Mouse (Mus musculus): Measurements from ENCODE around the gene Rrbp1.

Gene Rrbp1

DNA sequence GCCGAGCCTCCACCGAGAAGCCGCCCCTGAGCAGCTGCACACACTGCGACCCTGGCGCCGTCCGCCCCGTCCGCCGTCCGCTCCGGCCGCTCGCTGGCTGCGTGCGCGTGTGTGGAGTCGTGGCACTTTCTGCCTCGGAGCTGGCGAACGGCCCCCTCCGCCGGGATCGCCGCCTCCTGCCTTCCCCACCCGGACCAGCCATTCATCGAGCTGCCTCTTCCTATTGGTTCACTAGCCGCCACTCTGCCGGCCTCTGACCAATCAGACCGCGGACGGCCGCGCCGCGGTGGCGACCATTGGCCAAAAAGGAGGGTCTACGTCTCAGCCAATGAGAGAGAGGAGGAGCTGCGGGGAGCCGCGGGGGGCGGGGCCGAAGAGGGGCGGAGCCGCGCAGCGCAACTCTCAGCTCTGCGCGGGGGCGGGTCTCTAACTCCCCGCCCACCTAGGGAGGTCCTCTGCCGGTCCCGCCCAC, at the start of gene Rrbp1:
TSS of gene Rrbp1 (minus strand) at position 184 of the 472 bp plus-strand sequence.
- DNase-seq (ENCODE audit: low read depth, low spot score), result peak; percentile 97

DNA sequence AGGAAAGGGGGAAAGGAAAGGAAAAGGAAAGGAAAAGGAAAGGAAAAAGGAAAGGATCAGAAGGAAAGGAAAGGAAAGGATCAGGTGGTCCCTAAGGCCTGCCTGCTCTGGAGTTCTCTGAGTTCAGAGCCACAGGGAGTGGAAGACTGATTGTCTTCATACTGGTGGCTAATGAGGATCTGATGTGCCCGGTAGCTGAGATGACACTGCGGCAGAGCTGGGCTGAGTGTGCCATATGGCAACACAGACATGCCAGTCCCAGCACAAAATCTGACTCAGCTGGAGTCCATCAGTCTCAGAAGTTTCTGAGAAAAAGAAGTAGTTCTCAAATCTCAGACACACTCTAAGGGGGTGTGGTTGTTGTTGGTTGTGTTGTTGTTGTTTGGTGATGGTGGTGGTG, 46.7 kb upstream of the Rrbp1 start:
- DNase-seq (ENCODE audit: low read depth, low spot score), result no peak

DNA sequence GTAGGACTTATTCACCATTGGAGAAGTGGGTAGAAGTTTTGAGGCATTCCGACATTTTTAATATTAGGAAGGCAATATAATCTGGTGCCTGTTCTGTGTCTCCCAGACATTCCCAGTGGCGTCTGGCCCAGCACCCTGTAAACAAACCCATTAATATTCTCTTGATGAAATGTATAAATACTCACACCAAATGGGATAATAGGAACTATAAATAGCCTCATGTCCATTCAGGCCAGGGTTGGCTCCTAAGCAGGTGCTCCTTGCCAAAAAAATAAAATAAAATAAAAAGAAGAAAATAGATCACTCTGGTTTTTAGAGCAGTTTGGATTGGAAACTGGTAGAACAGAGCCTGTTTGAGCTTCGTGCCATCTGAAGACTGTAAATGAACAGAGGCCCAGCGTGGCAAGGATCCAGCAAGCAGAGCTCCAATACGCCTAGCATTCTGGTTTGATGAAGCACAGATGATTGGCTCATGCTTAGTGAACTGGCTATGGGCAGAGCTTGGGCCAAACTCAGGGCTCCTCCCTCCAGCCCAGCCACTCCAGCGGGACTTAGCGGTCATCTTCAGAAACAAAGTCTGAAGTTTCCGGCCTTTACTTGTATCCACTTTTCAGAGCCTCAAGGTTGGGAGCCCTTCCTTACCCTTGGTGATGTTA, 41.5 kb upstream of the Rrbp1 start:
- peak; percentile 49 for DNase-seq (ENCODE audit: low read depth, low spot score)

DNA sequence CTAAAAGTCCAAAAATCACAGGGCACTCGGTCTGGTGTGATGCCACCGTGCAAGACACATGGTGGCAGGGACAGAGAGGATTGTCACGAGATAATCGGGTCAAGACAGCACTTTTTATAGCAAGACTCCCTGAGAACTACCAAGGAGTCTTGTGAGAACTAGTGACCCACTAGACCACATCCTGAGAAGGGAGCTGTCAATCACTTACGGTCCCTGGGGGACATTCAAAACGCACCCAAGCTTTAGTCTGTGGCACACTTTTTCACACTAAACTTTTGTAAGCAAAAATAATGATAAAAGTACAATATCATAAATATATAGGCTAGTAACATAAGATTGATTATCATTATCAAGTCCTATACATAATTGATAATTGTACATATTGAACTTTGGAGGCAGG, 39.8 kb upstream of the Rrbp1 start:
- DNase-seq (ENCODE audit: low read depth, low spot score), result no peak

DNA sequence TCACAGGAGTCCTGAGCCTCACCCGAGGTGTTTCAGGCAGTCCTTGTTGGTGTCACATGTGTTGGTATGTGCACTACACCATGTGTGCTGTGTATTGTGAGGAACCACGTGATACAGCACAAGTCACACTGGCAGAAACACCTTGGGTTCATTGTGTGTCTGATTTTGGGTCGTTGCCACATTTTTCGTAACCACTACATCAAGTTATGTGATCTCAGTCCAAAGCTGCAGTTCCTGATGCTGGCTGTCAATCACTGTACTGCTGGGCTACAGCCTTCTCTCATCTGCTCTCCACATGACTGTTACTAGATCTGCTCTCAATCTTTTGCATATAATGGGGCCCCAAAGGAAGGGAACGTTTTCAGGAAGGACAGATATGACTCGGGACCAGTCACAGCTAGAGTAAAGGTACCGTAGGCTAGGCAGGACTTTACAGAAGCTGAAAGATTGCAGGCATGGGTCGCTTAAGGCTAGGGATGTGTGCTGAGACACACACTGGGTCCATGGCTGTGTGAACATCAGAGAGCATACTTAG, 39.1 kb upstream of the Rrbp1 start:
- no peak for DNase-seq (ENCODE audit: low read depth, low spot score)

DNA sequence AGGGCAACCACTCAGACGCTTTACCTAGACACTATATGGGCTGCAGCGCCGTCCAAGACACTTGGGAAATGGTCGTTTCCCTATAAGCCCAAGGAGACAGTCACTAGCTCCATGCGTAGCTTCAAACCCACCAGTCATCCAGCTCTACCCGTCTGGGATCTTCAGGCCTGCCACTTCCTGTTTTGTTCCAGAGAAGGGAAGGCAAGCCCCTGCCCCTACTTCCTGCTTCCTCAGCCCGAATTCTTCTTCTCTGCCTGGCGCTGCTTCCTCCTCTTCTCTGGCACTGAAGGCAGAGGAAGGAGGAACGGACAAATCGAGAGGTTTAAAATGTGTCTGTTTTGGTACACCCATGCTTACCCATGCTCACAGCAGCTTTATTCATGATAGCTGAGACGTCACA, 35.9 kb upstream of the Rrbp1 start:
- no peak for DNase-seq (ENCODE audit: low read depth, low spot score)

DNA sequence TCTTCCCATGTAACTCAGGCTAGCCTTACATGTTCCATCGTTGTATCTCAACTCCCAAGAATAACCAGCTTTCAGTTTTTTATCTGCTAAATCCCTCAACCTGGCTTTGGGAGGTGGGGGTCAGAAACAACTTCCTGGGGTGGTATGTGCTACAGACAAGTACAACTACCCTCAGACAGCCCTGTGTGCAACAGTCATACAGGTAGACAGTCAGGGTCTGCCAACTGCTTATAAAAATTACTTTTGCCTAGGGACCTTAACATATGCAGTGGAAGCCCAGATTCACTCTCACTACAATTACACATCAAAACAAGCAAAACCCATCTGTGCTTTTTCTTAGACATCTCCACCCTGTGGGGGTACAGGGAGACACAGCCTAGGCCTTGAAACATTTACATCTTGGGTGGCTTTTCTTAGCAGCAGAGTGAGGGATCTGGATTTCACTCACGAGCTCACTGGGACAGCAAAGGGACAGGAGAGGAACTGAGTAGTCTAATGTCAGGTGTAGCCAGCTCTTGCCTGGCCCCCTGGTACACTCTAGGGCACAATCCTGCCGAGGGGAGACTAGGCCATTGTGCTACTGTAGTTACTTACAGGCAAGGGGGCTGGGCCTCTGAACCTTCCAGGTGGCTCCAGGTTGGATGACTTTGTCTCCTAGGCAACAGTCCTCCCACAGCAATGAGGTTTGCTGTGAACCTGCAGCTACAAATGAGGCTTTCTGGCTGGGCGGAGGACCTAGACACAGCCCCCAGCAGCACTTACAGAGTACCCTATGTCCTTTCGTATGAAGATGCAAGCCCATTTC, 34.9 kb upstream of the Rrbp1 start:
- no peak for DNase-seq (ENCODE audit: low read depth, low spot score)

DNA sequence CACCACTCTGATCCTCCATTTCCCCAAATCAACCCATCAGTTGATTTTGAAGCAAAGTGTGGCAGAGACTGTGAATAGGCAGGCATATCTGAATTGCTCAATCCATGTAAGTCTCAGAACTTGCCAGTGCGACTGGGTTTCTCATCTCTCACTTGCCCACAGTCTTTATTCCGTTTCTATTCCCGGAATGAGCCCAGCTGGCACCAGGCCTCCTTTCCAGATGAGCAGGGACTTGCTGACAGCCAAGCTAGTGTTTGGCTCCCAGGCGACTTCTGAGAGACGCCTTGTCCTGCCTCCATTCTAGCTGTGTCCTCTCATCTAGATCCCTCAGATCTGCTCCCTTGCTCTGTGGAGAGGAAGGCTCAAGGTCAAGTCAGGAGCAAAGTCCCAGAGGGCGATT, 33.7 kb upstream of the Rrbp1 start:
- DNase-seq (ENCODE audit: low read depth, low spot score), result no peak

DNA sequence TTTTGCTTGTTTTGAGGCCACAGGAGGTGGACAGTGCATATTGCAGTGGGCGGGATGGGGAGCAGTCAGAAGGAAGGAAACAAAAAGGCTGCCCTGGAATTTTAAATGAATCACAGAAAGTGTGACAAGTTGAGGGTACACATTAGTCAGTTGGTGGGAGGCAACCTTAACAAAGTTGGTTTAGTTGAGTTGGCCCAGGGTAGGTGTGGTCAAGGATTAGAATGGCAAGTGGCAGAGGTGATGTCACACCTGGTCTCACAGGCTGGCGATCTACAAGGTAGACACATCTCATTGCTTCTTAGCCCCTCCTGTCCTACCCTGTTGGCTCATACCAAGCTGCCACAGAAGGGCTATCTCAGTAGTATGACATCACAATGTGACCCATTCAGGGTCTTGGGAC, 21.6 kb upstream of the Rrbp1 start, which contains the start of gene Banf2:
TSS of gene Banf2 (plus strand) at position 396 of the 400 bp plus-strand sequence.
- DNase-seq (ENCODE audit: low read depth, low spot score), result no peak

DNA sequence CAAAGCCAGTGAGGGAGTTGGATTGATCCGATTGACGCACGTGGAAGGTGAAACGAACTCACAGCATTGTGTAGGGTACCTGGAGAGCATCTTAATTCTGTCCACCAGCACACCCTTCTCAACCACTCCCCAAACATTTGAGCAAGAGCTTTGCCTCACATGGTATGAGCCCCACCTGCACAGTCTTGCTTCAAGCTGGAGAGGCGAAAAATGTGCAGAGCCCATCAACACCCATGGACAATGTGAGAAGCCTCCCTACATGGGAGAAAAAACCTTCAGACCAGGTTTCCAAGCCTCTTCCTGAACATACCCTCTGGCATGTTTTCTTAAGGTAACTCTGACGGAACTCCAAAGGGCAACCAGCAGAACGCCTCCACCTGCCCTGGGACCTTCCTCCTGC, 19.7 kb upstream of the Rrbp1 start:
- no peak for DNase-seq (ENCODE audit: low read depth, low spot score)

DNA sequence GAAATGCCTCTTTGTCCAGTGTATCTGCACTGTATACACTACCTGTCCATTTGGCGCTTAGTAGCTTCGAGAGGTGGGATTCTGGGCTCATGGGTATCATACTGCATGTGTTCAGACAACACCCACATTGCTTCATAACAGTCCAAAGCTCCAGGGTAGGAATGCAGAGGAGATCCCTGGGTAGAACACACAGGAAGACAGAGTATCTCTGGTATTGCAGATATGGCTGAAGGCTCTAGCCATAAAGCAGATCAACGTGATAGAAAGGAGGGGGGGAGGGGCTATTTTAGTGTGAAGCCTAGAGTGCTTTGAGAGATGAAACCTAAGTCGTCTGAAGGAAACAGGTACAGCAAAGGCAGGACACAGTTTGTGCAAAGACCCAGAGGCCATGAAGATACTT, 15.4 kb upstream of the Rrbp1 start:
- DNase-seq (ENCODE audit: low read depth, low spot score), result no peak

DNA sequence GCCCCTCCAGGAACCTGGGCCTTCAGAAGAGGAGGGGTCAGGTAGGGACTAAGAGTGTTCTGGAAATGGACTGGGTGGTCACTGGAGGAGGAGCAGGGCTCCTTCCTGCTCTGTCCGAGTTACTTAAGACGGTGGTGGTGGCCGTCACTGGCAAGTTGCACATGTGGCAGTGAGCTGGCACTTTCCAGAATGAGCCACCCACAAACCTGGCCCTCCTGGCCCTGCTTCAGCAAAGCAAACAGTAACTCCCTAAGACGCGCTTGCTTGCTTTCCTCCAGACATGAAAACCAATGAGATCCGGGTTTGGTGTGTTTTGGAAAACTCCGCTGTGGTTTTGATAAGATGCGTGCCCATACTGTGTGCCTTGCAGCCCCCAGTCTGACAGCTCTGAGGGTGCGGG, 14.3 kb upstream of the Rrbp1 start:
- no peak for DNase-seq (ENCODE audit: low read depth, low spot score)

DNA sequence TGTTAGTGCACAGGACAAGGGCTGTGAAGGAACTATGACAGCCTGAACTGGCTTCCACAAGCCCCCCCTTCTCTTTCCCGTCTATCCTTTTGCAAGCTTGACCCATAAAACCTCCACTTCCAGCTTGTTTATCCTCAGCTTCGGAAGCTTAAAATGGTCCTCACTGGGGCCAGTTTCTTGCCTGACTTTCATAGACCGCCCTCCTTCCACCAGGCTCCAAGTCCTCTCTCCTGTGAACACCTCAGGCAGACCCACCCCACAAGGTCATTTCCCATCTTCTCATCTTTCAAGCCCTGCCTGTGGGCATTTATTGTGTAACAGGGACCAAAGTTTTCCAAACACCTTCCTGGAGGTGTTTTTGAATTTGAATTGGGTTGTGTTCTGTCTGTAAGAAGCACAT, 11.4 kb upstream of the Rrbp1 start:
- DNase-seq (ENCODE audit: low read depth, low spot score), result no peak

DNA sequence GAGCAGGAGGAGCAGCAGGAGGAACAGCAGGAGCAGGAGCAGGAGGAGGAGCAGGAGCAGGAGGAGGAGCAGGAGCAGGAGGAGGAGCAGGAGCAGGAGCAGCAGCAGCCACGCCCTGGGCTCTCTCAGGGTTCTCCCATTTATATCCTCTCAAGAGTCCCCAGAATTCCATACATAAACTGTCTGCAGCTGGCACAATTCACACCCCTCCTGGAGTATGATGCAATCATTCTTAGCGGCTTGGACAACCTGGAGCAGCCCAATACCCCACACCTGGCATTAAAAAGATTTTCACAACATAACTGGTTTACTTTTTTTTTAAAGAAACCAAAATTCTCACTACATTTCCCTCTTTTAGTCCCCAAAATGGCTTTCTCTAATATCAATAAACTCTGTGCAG, 8.9 kb upstream of the Rrbp1 start:
- no peak for DNase-seq (ENCODE audit: low read depth, low spot score)

DNA sequence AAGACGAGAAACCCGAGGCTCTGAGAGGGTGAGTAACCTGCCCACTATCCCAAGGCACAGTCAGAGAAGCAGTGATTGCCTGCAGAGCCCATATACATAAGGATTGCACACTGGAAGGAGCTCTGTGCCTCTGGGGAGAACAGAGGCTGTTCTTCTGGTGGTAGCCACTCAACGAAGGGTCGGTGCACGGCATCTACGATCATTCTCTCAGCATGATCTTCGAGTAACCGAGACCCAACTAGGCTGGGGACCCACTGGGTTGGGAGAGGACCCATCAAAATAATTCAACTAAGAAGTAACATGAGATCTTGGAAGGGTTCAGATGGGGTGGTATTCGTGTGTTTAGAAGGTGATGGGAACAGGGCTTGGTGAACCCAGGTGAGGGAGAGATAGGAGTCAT, 4.8 kb upstream of the Rrbp1 start:
- no peak for DNase-seq (ENCODE audit: low read depth, low spot score)

DNA sequence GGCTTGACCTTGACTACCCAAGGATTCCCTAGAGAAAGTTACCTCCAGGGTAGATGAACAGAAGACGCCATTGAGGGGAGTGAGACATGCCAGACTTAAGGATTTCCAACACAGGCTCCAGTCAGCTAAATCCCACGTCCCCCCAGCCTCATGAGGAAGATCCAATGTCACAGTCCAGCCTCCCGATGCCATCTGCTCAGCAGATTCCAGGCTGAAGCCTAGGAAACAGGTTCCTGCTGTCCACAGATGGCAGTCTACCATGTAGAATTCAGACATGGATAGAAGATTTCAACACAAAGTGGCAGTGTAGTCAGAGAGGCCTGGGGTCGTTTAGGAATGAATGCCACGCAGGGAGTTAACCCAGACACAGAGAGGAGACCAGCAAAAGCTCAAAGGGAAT, 3.4 kb upstream of the Rrbp1 start:
- DNase-seq (ENCODE audit: low read depth, low spot score), result no peak

DNA sequence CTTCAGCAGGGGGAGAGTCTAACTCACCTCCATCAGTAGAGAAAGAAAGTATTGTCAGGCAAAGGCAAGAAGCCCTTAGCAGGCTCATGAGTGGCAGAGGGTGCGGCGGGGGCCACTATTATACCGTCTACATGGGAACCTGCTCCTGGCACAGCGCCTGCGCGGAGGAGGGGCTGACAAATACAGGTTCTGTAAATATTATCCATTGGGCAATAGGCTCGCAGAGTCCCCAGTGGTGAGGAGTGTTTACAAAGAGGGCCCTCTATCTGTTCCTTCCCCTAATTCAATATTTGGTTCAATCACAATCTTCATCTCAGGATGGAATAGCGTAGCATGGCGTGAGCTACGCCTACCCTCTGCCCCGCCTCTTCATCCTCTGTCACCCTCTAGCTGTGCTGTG, 3.0 kb upstream of the Rrbp1 start:
- DNase-seq (ENCODE audit: low read depth, low spot score), result no peak

DNA sequence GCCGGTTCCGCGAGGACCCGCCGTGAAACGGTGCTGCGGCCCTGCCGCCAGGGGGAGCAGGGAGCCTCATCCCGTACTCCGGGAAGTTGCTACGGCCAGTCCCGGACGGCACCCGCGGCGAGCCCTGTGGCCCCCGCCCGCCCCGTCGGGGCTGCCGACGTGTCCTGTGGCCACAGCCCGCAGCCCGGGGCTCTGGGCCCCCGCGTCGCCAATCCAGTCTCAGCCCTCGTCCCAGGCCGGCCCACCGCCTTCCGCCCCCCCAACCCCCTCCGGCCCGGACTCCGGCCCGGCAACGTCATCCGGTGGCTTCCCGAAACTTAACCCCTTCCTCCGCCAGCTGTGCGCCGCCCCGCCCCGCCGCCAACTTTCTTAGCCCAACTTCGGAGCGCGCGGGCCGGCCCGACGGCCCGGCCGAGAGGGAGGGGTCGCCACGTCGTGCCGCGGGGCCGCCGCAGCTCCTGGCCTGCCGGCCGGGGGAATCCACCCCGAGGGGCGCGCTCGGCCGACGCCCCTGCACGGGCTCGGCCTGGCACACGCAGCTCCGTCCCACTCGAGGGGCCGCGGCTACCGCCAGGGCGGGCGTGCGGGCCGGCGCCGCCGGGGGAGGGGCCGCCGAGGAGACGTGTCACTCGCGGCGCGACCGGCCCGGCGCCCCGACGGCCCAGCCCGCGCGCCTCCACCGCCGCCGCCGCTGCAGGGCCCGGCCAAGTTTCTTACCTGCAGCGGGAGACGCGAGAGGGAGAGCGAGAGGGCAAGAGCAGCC, 600 bp downstream of the Rrbp1 start:
- DNase-seq (ENCODE audit: low read depth, low spot score), result no peak

DNA sequence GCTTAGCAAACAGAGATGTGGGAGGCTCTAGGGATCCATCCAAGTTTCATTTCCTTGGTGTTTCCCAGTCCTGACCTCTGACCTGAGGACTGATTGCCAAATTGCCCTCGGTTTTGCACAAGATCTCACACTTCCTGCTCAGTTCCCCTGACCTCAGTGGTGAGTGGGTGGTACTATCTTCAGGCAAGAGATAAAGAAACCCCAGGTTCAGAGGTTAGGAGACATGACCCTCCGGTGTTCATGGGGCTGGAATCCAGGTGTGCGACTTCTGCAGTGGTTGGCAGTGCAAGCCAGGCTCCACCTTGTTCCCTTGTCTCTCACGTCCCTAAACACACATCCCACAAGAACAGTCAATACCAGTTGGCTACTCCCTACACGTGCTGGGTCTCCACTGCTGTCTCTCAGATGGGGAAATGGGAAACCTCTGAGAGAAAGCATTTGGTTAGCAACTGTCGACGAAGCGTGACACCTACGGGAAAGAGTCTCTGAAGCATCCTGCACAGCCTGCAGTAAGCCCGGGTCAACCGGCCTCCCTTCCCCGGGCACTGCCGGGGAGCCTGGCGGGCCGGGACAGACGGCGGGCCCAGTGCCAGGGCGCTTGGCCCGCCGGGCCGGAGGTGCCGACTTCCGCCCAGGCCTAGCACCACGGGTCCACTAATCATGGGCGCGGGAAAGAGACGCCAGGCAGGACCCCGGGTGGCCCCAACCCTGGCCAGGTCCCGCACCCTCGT, 1.3 kb downstream of the Rrbp1 start:
- no peak for DNase-seq (ENCODE audit: low read depth, low spot score)

DNA sequence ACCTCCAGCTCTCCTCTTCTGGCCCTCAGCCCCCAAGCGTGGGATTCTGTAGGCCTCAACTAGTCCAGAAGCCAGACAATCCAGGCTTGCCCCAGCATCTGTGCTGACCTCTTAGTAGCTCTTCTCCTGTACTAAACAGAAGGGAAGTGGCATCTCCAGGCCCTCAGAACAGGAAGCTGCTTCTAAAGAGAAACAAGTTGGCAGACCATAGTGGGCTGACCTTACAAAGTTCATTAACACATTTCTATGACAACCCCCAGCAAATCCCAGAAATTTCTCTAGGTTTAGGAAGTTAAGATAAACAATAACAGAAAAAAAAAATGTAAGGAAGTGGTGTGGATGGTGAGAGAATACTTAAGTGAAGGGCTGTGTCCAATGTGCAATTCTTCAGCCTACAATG, 2.0 kb downstream of the Rrbp1 start:
- no peak for DNase-seq (ENCODE audit: low read depth, low spot score)

DNA sequence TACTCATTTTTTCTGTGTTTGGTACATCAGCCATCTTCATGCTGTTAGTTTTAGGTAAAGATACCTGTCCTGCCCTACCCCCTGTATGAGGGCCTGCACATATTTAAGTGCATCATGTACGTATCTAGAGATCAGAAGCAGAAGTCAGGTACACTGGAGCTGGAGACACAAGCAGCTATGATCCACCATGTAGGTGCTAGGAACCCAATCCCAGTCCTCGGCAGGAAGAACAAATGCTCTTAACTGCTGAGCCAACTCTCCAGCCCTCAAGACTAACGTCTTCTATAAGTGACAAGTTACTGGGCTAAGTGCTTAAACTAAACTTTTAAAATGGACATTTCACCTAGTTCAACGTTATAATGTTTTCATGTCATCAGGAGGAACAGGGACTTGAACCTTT, 3.9 kb downstream of the Rrbp1 start:
- no peak for DNase-seq (ENCODE audit: low read depth, low spot score)

DNA sequence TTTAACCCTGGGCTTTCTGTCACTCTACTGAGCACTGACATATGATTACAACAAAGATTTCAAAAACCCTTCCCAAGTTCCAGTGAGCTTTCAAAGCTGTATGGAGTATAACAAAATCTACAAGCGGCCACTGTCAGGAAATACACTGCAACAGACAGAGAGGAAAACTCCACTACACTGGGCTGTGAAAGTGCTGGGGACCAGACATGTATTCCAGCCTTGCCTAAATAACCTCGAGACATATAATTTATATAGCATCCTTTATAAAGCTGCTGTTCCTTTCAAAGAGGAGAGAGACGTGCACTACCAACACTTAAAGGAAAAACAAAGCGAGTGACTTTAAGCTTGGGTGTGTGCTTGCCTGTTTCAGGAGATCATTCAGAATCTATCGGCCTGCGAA, 4.4 kb downstream of the Rrbp1 start:
- DNase-seq (ENCODE audit: low read depth, low spot score), result no peak

Measured in brain, embryonic 18.5 days (tissue).